Mouse (Mus musculus) embryonic facial prominence, embryonic 13.5 days (tissue): ENCODE data around the gene Esyt2. TPM values are rescaled to one million over a fixed set of nuclear protein-coding genes. Genes with fewer than 3 reads are reported as not detected.

Experiments used
- ATAC-seq: fragments of 200-750 bp; cut with Nextera tagmentation; 2 replicates; pipeline ENCODE4 v1.8.0; 2017; ENCODE audit warnings: low read depth; ENCODE audit not compliant: insufficient number of reproducible peaks, insufficient read depth, low FRiP score, low TSS enrichment
- H3K27ac ChIP-seq: fragments of 300-500 bp; sonication (generic); 2 replicates; pipeline ENCODE4 v1.5.1; 2015; ENCODE audit warnings: moderate library complexity, mild to moderate bottlenecking, inconsistent platforms
- H3K27me3 ChIP-seq: fragments of 300-500 bp; sonication (generic); 2 replicates; pipeline ENCODE4 v1.6.1; 2015; ENCODE audit warnings: mild to moderate bottlenecking, inconsistent platforms
- H3K36me3 ChIP-seq: fragments of 300-500 bp; sonication (generic); 2 replicates; pipeline ENCODE4 v1.6.1; 2015; ENCODE audit warnings: mild to moderate bottlenecking, inconsistent platforms
- H3K4me1 ChIP-seq: fragments of 300-500 bp; sonication (generic); 2 replicates; pipeline ENCODE4 v1.6.1; 2015; ENCODE audit warnings: inconsistent platforms
- H3K4me2 ChIP-seq: fragments of 300-500 bp; sonication (generic); 2 replicates; pipeline ENCODE4 v1.6.1; 2015; ENCODE audit warnings: moderate library complexity, mild to moderate bottlenecking, inconsistent platforms
- H3K4me3 ChIP-seq: fragments of 300-500 bp; sonication (generic); 2 replicates; pipeline ENCODE4 v1.5.1; 2015; ENCODE audit warnings: mild to moderate bottlenecking, inconsistent platforms
- H3K9ac ChIP-seq: fragments of 300-500 bp; sonication (generic); 2 replicates; pipeline ENCODE4 v1.6.1; 2015; ENCODE audit warnings: mild to moderate bottlenecking, inconsistent platforms
- H3K9me3 ChIP-seq: fragments of 300-500 bp; sonication (generic); 2 replicates; pipeline ENCODE4 v1.6.1; 2016; ENCODE audit warnings: inconsistent platforms
- WGBS: fragments of 180-500 bp; shearing (Covaris S2); methylation state at CpG from one replicate; pipeline ENCODE4 v1.1.7; 2015; ENCODE audit warnings: mixed read lengths; 5-methylcytosine and 5-hydroxymethylcytosine counted together
- microRNA-seq: library from miRNA; unstranded; fragments of <30 nt; microRNA quantifications from one replicate; pipeline ENCODE4, GENCODE M21; 2016
- polyA plus RNA-seq: library from polyadenylated mRNA; unstranded; fragments of >200 nt; fragmentation: Nextera tagmentation; extraction: Ambion mirVana; gene quantifications from 2 replicates; pipeline ENCODE4 v1.2.1, GENCODE M21; 2015

Gene Esyt2
- polyA plus RNA-seq, 1 experiment from 2014 or later, result 17.1 TPM

DNA sequence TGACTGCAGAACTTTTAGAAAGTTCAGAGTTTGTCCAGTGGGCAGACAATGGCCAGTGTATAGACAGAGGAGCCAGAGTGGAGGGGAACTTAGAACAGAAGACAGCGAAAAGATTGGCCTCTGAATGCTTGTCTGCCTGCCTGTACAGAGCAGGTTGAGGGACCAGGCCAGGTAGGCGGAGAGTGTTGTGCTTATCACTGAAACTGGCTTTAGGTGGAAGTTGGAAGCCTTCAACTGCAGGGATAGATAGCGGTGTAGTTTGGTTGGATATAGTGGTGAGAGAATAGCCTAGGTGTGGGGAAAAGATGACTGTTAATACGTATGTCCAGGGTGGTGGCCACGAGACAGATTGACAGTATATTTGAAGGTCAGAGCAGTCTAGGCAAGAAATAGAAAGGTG is 126.9 kb downstream of the Esyt2 start:
- WGBS, result 96% methylated on average over 5 of the region's 5 CpGs
- H3K4me3 ChIP-seq, result no peak overlapping the region
- no peak overlapping the region for H3K4me2 ChIP-seq
- peaks cover 12% of the 10 kb centered on the region for H3K9me3 ChIP-seq
- peaks cover 39% of the 10 kb centered on the region for H3K36me3 ChIP-seq
- no peak overlapping the region for H3K27ac ChIP-seq
- H3K27me3 ChIP-seq, result no peaks in the 10 kb centered on the region
- H3K4me1 ChIP-seq, result peaks cover 8% of the 10 kb centered on the region
- ATAC-seq, result no peak
- no peak overlapping the region for H3K9ac ChIP-seq

DNA sequence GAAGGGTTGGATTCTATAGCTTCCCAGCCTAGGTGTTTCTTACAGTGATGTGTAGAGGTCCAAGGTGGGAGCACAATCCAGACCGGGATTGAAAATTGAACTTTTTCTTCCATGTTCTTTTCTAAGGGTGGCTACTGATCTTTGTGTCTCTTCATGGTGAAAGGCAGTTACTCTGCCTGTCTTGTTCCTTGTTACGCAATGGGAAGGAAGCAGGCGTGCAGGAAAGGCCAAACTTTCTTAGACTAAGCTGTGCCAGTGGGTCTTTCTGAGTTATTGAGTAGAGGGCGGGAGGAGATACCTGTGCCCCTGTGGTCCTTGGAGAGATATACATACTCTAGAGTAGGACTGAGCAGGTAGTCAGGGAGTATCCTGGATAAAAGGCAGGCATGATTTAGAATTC is 133.9 kb downstream of the Esyt2 start:
- ATAC-seq, result no peak
- Histone ChIP-seq H3K27me3 (no peaks in the 10 kb centered on the region), H3K36me3 (peaks cover 53% of the 10 kb centered on the region), H3K4me1 (no peaks in the 10 kb centered on the region), H3K4me2 (no peak overlapping the region), H3K9me3 (no peaks in the 10 kb centered on the region), H3K4me3 (no peak overlapping the region), H3K27ac (no peak overlapping the region), H3K9ac (no peak overlapping the region)
- 90% methylated on average over 4 of the region's 4 CpGs for WGBS

DNA sequence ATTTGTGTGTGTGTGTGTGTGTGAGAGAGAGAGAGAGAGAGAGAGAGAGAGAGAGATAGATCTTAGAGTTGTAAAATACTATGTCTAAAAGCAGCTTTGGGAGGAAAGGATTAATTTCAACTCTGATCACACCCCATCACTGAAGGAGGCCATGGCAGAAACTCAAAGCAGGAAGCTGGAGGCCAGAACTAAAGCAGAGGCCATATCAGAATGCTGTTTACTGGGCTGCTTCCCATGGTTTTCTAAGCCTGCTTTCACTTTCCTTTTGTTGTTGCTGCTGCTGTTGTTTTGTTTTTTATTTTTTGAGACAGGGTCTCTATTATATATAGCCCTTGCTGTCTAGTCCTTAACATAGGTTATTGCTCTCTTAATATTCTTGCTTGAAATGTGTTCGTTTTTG is 135.5 kb downstream of the Esyt2 start:
- Histone ChIP-seq H3K27me3 (no peaks in the 10 kb centered on the region), H3K36me3 (peaks cover 54% of the 10 kb centered on the region), H3K4me3 (no peak overlapping the region), H3K4me2 (no peak overlapping the region), H3K4me1 (no peaks in the 10 kb centered on the region), H3K9ac (no peak overlapping the region), H3K9me3 (no peaks in the 10 kb centered on the region), H3K27ac (no peak overlapping the region)
- ATAC-seq, result no peak
- 93% methylated on average over 1 of the region's 1 CpGs for whole genome bisulfite sequencing

DNA sequence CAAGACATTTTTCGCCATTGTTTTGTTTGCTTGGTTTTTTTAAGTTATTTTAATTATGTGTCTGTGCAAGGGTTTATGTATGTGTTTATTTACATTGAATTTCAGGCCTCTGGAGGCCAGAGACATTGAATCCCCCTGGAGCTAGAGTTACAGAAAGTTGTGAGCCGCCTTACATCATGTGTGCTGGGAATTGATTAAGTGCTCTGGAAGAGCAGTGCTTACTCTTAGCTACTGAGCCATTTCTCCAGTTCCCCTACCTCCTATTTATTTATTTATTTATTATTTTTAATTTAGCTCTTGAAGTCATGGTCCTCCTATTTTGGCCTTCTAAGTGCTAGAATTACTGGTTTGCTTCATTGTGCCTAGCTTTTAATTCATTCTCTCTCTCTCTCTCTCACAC is 140.7 kb downstream of the Esyt2 start:
- WGBS, result 83% methylated on average over 2 of the region's 2 CpGs
- H3K4me2 ChIP-seq, result no peak overlapping the region
- H3K9ac ChIP-seq, result no peak overlapping the region
- no peak overlapping the region for H3K4me3 ChIP-seq
- no peaks in the 10 kb centered on the region for H3K9me3 ChIP-seq
- H3K27me3 ChIP-seq, result no peaks in the 10 kb centered on the region
- peaks cover 60% of the 10 kb centered on the region for H3K36me3 ChIP-seq
- no peak for ATAC-seq
- H3K27ac ChIP-seq, result no peak overlapping the region
- no peaks in the 10 kb centered on the region for H3K4me1 ChIP-seq

DNA sequence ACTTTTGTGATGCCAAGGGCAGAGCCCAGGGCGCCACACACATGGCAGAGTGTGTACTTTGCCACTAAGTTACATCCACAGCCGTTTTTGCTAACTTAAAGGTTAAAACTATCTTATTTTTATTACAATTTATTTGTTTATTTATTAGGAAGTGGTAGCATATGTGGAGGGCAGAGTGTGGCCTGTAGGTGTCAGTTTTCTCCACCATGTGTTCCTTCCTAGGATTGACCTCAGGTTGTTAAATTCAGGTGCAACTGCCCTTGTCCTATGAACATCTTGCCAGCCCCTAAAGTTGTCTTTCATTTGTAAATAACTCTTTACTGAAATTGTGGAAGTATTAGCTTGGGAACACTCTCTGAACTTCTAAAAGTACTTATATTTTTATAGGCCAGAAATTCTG is 144.4 kb downstream of the Esyt2 start:
- Histone ChIP-seq H3K4me2 (no peak overlapping the region), H3K27ac (no peak overlapping the region), H3K27me3 (no peaks in the 10 kb centered on the region), H3K4me3 (no peak overlapping the region), H3K4me1 (no peaks in the 10 kb centered on the region), H3K36me3 (peaks cover 69% of the 10 kb centered on the region), H3K9ac (no peak overlapping the region), H3K9me3 (no peaks in the 10 kb centered on the region)
- 83% methylated on average over 2 of the region's 2 CpGs for WGBS
- ATAC-seq, result no peak

DNA sequence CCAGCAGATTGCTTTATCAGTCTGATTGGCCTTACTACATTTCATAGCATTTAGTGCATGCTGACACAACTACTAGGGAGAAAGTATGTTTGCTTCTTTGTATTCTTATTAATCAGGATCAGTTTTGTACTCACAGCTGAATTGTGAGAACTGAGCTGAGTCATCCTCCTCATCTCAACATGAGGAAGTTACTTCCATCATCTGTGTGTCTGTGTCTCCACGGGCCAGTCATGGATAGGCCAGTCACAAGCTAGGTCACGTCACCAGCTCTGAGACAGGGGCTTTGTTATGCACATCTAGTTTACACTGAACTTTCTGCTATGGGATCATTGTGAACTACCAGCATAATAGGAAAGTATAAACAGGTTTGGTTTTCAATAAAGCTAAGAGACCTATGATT is 152.7 kb downstream of the Esyt2 start:
- H3K4me3 ChIP-seq, result no peak overlapping the region
- peaks cover 63% of the 10 kb centered on the region for H3K36me3 ChIP-seq
- no peak overlapping the region for H3K9ac ChIP-seq
- H3K4me2 ChIP-seq, result no peak overlapping the region
- WGBS, result 93% methylated on average over 2 of the region's 2 CpGs
- no peaks in the 10 kb centered on the region for H3K4me1 ChIP-seq
- no peaks in the 10 kb centered on the region for H3K27me3 ChIP-seq
- ATAC-seq, result no peak
- H3K9me3 ChIP-seq, result no peaks in the 10 kb centered on the region
- H3K27ac ChIP-seq, result no peak overlapping the region

DNA sequence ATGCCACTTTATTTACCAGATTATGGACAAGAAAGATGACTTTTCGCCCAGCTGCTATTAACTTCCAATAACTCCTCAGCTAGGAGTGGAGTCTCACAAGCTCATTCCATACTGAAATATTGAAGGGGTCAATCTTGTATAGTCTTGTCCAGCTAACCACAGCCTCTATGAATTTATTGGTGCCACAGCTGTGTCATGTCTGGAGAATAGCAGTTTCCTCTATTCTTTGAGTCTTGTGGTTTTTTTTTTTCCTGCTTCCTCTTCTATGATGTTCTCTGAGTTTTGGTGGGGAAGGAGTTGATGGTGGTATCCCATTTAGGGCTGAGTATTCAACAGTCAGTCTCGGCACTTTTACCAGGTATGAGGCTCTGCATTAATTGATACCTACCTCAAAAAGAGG is 154.2 kb downstream of the Esyt2 start:
- Histone ChIP-seq H3K27ac (no peak overlapping the region), H3K27me3 (no peaks in the 10 kb centered on the region), H3K4me3 (no peak overlapping the region), H3K4me1 (no peaks in the 10 kb centered on the region), H3K9ac (no peak overlapping the region), H3K36me3 (peaks cover 63% of the 10 kb centered on the region), H3K9me3 (no peaks in the 10 kb centered on the region), H3K4me2 (no peak overlapping the region)
- 88% methylated on average over 2 of the region's 2 CpGs for WGBS
- ATAC-seq, result no peak

DNA sequence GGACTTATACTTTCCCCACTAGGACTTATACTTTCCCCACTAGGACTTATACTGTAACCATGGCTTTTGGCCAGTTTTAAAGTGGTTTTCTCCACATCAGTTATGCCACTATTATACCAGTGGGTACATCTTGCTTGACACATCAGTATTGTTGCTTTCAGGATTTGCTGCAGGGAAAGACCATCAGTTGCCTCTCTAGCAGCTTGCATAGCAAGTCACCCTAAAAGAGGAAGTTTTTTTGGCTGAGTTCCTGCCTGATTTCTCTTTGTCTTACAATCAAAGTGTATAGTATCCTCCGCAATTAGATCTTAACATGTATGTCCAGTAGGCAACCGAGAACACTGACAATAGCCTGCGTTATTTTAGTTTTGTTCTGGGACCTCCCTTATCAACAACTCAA is 155.1 kb downstream of the Esyt2 start:
- H3K36me3 ChIP-seq, result peaks cover 65% of the 10 kb centered on the region
- H3K9ac ChIP-seq, result no peak overlapping the region
- H3K4me1 ChIP-seq, result no peaks in the 10 kb centered on the region
- no peaks in the 10 kb centered on the region for H3K27me3 ChIP-seq
- no peak for ATAC-seq
- H3K9me3 ChIP-seq, result no peaks in the 10 kb centered on the region
- 93% methylated on average over 3 of the region's 3 CpGs for WGBS
- no peak overlapping the region for H3K4me3 ChIP-seq
- no peak overlapping the region for H3K27ac ChIP-seq
- H3K4me2 ChIP-seq, result no peak overlapping the region

DNA sequence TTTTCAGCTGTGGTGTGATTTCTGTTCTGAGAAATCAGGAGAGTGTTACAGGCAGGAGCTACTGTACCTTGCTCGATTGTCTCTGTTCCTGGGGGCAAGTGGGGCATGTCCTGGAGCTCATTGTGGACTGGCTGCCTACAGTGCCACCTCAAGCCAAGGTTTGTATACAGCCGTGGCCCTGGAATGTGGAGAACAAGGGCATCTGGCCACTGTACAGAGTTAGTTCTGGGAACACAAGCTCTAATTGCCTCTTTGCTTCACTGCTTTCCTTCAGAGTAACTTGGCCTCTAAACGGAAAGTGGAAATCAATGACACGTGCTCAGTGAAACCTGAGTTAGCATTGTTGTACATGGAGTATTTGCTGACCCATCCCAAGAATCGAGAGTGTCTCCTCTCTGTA is 157.6 kb downstream of the Esyt2 start:
- H3K36me3 ChIP-seq, result peaks cover 54% of the 10 kb centered on the region
- H3K9me3 ChIP-seq, result no peaks in the 10 kb centered on the region
- WGBS, result 73% methylated on average over 5 of the region's 5 CpGs
- no peak overlapping the region for H3K4me3 ChIP-seq
- ATAC-seq, result no peak
- H3K27ac ChIP-seq, result no peak overlapping the region
- H3K27me3 ChIP-seq, result no peaks in the 10 kb centered on the region
- no peak overlapping the region for H3K9ac ChIP-seq
- no peak overlapping the region for H3K4me2 ChIP-seq
- no peaks in the 10 kb centered on the region for H3K4me1 ChIP-seq

Small RNAs within 50 kb of the gene (microRNA-seq; reads per million reads assigned to microRNA genes)
- not detected for gene Gm23190

Other genes with a start within 250 kb of the Esyt2 start
- 51.3 and 53.3 TPM in 2 replicates for gene Zfp386, start 233.5 kb upstream of the Esyt2 start, polyA plus RNA-seq
- gene Vipr2, start 203.5 kb upstream of the Esyt2 start, polyA plus RNA-seq, result 2.2 and 2.7 TPM in 2 replicates
- gene Wdr60, start 18.2 kb upstream of the Esyt2 start, polyA plus RNA-seq, result 35.6 and 39.3 TPM in 2 replicates
- gene Gm11027, start 5.8 kb upstream of the Esyt2 start, polyA plus RNA-seq, result not detected in 2 replicates
- gene Ncapg2, start 124.2 kb downstream of the Esyt2 start, polyA plus RNA-seq, result 38.6 and 42.2 TPM in 2 replicates
- gene Ptprn2, start 204.5 kb downstream of the Esyt2 start, polyA plus RNA-seq, result 0.08 and 0.15 TPM in 2 replicates